Mouse (Mus musculus) kidney, postnatal 4 days (tissue): ENCODE data around the gene Camkmt.

Source experiments
- DNase-seq, 2 experiments: peaks; one replicate each; pipeline ENCODE4 v3.0.0; 2021; ENCODE audit warnings: mixed read lengths in 2 of 2

Camkmt gene

GRCm38 (mm10) chr17:85375523-85375922 is 285.2 kb downstream of the Camkmt start:
- DNase-seq = no peak

- no peak for DNase-seq
Measured at GRCm38 (mm10) chr17:85377496-85377895, 287.1 kb downstream of the Camkmt start.

- DNase-seq = no peak
Measured at GRCm38 (mm10) chr17:85379101-85379500, 288.7 kb downstream of the Camkmt start.

- no peak for DNase-seq
Measured at GRCm38 (mm10) chr17:85381578-85382223, 291.3 kb downstream of the Camkmt start.

GRCm38 (mm10) chr17:85382344-85382743 is 292.0 kb downstream of the Camkmt start:
- DNase-seq = no peak

- DNase-seq = no peak
Measured at GRCm38 (mm10) chr17:85382906-85383305, 292.6 kb downstream of the Camkmt start.

GRCm38 (mm10) chr17:85393091-85393890 is 302.9 kb downstream of the Camkmt start:
- DNase-seq = no peak

- no peak for DNase-seq
Measured at GRCm38 (mm10) chr17:85393891-85394321, 303.6 kb downstream of the Camkmt start.

GRCm38 (mm10) chr17:85395502-85395901 is 305.1 kb downstream of the Camkmt start:
- no peak for DNase-seq

- DNase-seq = no peak
Measured at GRCm38 (mm10) chr17:85400751-85401150, 310.4 kb downstream of the Camkmt start.

- DNase-seq = no peak
Measured at GRCm38 (mm10) chr17:85405161-85405560, 314.8 kb downstream of the Camkmt start.

GRCm38 (mm10) chr17:85406195-85406594 is 315.8 kb downstream of the Camkmt start:
- no peak for DNase-seq

GRCm38 (mm10) chr17:85428831-85429230 is 338.5 kb downstream of the Camkmt start:
- no peak for DNase-seq

GRCm38 (mm10) chr17:85432923-85433322 is 342.6 kb downstream of the Camkmt start:
- DNase-seq = peak in 1 of 2 experiments; percentile 13

GRCm38 (mm10) chr17:85443036-85443435 is 352.7 kb downstream of the Camkmt start:
- no peak for DNase-seq

- peak; percentile 27 to 32 for DNase-seq
Measured at GRCm38 (mm10) chr17:85454419-85454983, 364.1 kb downstream of the Camkmt start.

- peak; percentile 29 to 50 for DNase-seq
Measured at GRCm38 (mm10) chr17:85455063-85455462, 364.7 kb downstream of the Camkmt start.

- DNase-seq = peak; percentile 48 to 58
Measured at GRCm38 (mm10) chr17:85458075-85458474, 367.7 kb downstream of the Camkmt start.

- DNase-seq = no peak
Measured at GRCm38 (mm10) chr17:85458589-85458988, 368.2 kb downstream of the Camkmt start.

- DNase-seq = no peak
Measured at GRCm38 (mm10) chr17:85461577-85461976, 371.2 kb downstream of the Camkmt start.

GRCm38 (mm10) chr17:85463497-85464392 is 373.4 kb downstream of the Camkmt start:
- peak; percentile 35 to 42 for DNase-seq
